In the genomic region with DNA sequence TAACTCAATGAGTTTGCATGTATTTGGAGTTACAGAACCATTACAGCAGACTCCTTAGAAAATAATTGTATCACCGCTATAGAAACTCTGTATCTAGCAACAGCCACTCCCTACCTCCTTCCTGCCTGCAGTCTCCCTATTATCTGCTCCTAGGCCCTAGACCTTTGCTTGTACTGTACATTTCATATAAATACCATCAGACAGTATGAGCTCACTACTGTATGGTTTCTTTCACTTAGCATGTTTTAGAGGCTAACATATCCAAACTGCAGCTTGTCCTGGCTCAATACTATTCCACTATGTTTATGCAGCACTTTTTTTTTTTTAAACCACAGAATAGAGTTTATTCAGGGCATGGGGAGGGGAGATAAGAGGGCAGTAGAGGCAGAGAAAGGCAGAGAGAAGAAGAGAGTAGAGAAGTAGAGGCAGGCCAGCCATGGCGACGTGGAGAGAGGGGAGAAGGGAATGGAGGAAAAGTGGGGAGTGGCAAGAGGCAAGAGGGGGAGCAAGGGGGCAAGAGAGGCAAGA, we compare ENCODE assay signal across 17 mouse cellular contexts.
"Had no signal": no experiment of that assay in that cellular context is flagged by ENCODE, and none has a peak within 500 bp of the region (broad histone marks: within the 10 kb centered on the region; RNA-seq: fewer than 3 reads in every experiment).

No protein-coding gene starts in this region.

- H3K27ac ChIP-seq: intestine, embryonic 15.5 days; limb, embryonic 12.5 days; limb, embryonic 15.5 days; macrophage; midbrain, embryonic 10.5 days; midbrain, embryonic 13.5 days; stomach, postnatal 0 days had no signal

- H3K27me3 ChIP-seq: intestine, embryonic 15.5 days; limb, embryonic 12.5 days; limb, embryonic 15.5 days; midbrain, embryonic 13.5 days had no signal

- H3K4me2 ChIP-seq: intestine, embryonic 15.5 days; limb, embryonic 12.5 days; limb, embryonic 15.5 days; lung, embryonic 14.5 days; midbrain, embryonic 13.5 days had no signal

- ATAC-seq: intestine, embryonic 15.5 days; lung, postnatal 0 days; midbrain, embryonic 13.5 days; midbrain, embryonic 16.5 days had no signal

- H3K9ac ChIP-seq: intestine, embryonic 15.5 days; limb, embryonic 12.5 days; limb, embryonic 15.5 days; lung, embryonic 14.5 days; midbrain, embryonic 13.5 days had no signal

- H3K36me3 ChIP-seq: limb, embryonic 12.5 days; limb, embryonic 15.5 days; midbrain, embryonic 10.5 days; midbrain, embryonic 13.5 days had no signal

- DNase-seq: kidney, adult 11 months; kidney, adult 9 months; kidney, postnatal 14 days; kidney, postnatal 4 days; left cerebral cortex, postnatal 4 days; lung, embryonic 14.5 days; thymus, adult 2 months; thymus, postnatal 25 days had no signal

- H3K9me3 ChIP-seq: intestine, embryonic 15.5 days; limb, embryonic 12.5 days; limb, embryonic 15.5 days; midbrain, embryonic 10.5 days; midbrain, embryonic 13.5 days had no signal

- H3K4me1 ChIP-seq: limb, embryonic 12.5 days; limb, embryonic 15.5 days; midbrain, embryonic 13.5 days had no signal

- H3K4me3 ChIP-seq: intestine, embryonic 15.5 days; limb, embryonic 12.5 days; limb, embryonic 15.5 days; midbrain, embryonic 10.5 days; midbrain, embryonic 13.5 days had no signal
